Mouse (Mus musculus) cerebral cortex, adult 2 months (tissue): ENCODE results near the gene Efcab5.

ENCODE experiments used
- WGBS: fragments of 180-500 bp; shearing (Covaris S2); methylation state at CpG from one replicate; pipeline ENCODE4 v1.1.7; 2018; 5-methylcytosine and 5-hydroxymethylcytosine counted together

Gene Efcab5

GRCm38 (mm10) chr11:77188868-77189267 is at the start of gene Efcab5:
Gene Efcab5, minus strand, starts transcription at chr11:77188968.
- 81% methylated on average over 6 of the region's 6 CpGs for WGBS

- 100% methylated on average over 1 of the region's 1 CpGs for WGBS
These were observed 46.5 kb upstream of the Efcab5 start for GRCm38 (mm10) chr11:77235267-77235666.

GRCm38 (mm10) chr11:77231514-77231913 is 42.7 kb upstream of the Efcab5 start:
- WGBS, result 67% methylated on average over 2 of the region's 2 CpGs

GRCm38 (mm10) chr11:77230765-77231164 is 42.0 kb upstream of the Efcab5 start:
- 55% methylated on average over 2 of the region's 2 CpGs for WGBS

- under 1% methylated on average over 11 of the region's 11 CpGs for WGBS
These were observed 28.0 kb upstream of the Efcab5 start for GRCm38 (mm10) chr11:77216761-77217130.

- under 1% methylated on average over 71 of the region's 82 CpGs for WGBS
These were observed 27.4 kb upstream of the Efcab5 start, which contains the start of gene Ssh2 for GRCm38 (mm10) chr11:77215951-77216760. Gene Ssh2, plus strand, starts transcription at chr11:77216287.

- 1% methylated on average over 11 of the region's 11 CpGs for WGBS
These were observed 26.7 kb upstream of the Efcab5 start for GRCm38 (mm10) chr11:77215483-77215882.

- WGBS, result 3% methylated on average over 1 of the region's 1 CpGs
These were observed 26.0 kb upstream of the Efcab5 start for GRCm38 (mm10) chr11:77214755-77215154.

- 86% methylated on average over 1 of the region's 1 CpGs for WGBS
These were observed 25.4 kb upstream of the Efcab5 start for GRCm38 (mm10) chr11:77214142-77214692.

- 100% methylated on average over 1 of the region's 1 CpGs for WGBS
These were observed 11.9 kb upstream of the Efcab5 start for GRCm38 (mm10) chr11:77200703-77201102.

- 81% methylated on average over 4 of the region's 4 CpGs for WGBS
These were observed 10.9 kb upstream of the Efcab5 start for GRCm38 (mm10) chr11:77199636-77200035.

GRCm38 (mm10) chr11:77196181-77197143 is 7.7 kb upstream of the Efcab5 start:
- 54% methylated on average over 4 of the region's 4 CpGs for WGBS

- WGBS, result 88% methylated on average over 11 of the region's 11 CpGs
These were observed 6.8 kb upstream of the Efcab5 start for GRCm38 (mm10) chr11:77195360-77196109.

GRCm38 (mm10) chr11:77194762-77195161 is 6.0 kb upstream of the Efcab5 start:
- 85% methylated on average over 1 of the region's 1 CpGs for WGBS

- 50% methylated on average over 6 of the region's 6 CpGs for WGBS
These were observed 5.3 kb upstream of the Efcab5 start for GRCm38 (mm10) chr11:77193941-77194553.

GRCm38 (mm10) chr11:77193410-77193809 is 4.6 kb upstream of the Efcab5 start:
- WGBS, result 80% methylated on average over 5 of the region's 5 CpGs

- 45% methylated on average over 2 of the region's 2 CpGs for WGBS
These were observed 3.8 kb downstream of the Efcab5 start for GRCm38 (mm10) chr11:77184926-77185325.

- 62% methylated on average over 2 of the region's 2 CpGs for WGBS
These were observed 6.2 kb downstream of the Efcab5 start for GRCm38 (mm10) chr11:77182616-77183015.

- 95% methylated on average over 2 of the region's 2 CpGs for WGBS
These were observed 6.7 kb downstream of the Efcab5 start for GRCm38 (mm10) chr11:77182041-77182440.

- 80% methylated on average over 5 of the region's 5 CpGs for WGBS
These were observed 7.2 kb downstream of the Efcab5 start for GRCm38 (mm10) chr11:77181528-77181927.

GRCm38 (mm10) chr11:77180886-77181285 is 7.9 kb downstream of the Efcab5 start:
- WGBS, result 19% methylated on average over 4 of the region's 4 CpGs
